Mouse (Mus musculus) ES-Bruce4 (cell line): ENCODE data around the gene Igdcc3. TPM values are rescaled to one million over a fixed set of nuclear protein-coding genes. Genes with fewer than 3 reads are reported as not detected.

Experiments
- H3K27ac ChIP-seq: 2 replicates; pipeline ENCODE4 v1.5.1; 2012; ENCODE audit warnings: low read length, inconsistent platforms; ENCODE audit not compliant: insufficient read depth
- H3K27me3 ChIP-seq: 2 replicates; pipeline ENCODE4 v1.6.1; 2012; ENCODE audit warnings: mild to moderate bottlenecking, low read length, inconsistent platforms; ENCODE audit not compliant: control insufficient read depth, poor library complexity, insufficient read depth, severe bottlenecking
- H3K36me3 ChIP-seq: 2 replicates; pipeline ENCODE4 v1.6.1; 2012; ENCODE audit warnings: inconsistent platforms, mild to moderate bottlenecking, low read length, moderate library complexity; ENCODE audit not compliant: control insufficient read depth, poor library complexity, insufficient read depth, severe bottlenecking
- H3K4me1 ChIP-seq: one replicate; pipeline ENCODE4 v1.8.1; 2011; ENCODE audit warnings: low read length; ENCODE audit not compliant: control insufficient read depth, insufficient read depth
- H3K4me3 ChIP-seq: 2 replicates; pipeline ENCODE4 v1.5.1; 2011; ENCODE audit warnings: low read depth, mild to moderate bottlenecking, low read length
- H3K9ac ChIP-seq: 2 replicates; pipeline ENCODE4 v1.6.1; 2012; ENCODE audit warnings: low read depth, mild to moderate bottlenecking, inconsistent platforms; ENCODE audit not compliant: poor library complexity, severe bottlenecking
- H3K9me3 ChIP-seq: replicated peaks from 2 replicates; pipeline ENCODE4 v1.6.1; 2012; ENCODE audit warnings: mild to moderate bottlenecking, low read length, inconsistent platforms; ENCODE audit not compliant: control insufficient read depth, poor library complexity, insufficient read depth, severe bottlenecking
- CTCF ChIP-seq: IDR thresholded peaks from one replicate; pipeline ENCODE4 v1.8.1; 2011; ENCODE audit warnings: low read depth, low read length
- EP300 ChIP-seq: IDR thresholded peaks from 2 replicates; pipeline ENCODE4 v1.6.1; 2011; ENCODE audit warnings: low read depth, low read length; ENCODE audit not compliant: insufficient read depth
- POLR2A ChIP-seq: IDR thresholded peaks from one replicate; pipeline ENCODE4 v1.8.1; 2011; ENCODE audit warnings: low read length; ENCODE audit not compliant: insufficient read depth
- polyA plus RNA-seq: library from polyadenylated mRNA; stranded (reverse); fragments of >200 nt; gene quantifications from 2 replicates; pipeline ENCODE4 v1.2.4, GENCODE M21; 2011; ENCODE audit warnings: low read depth; ENCODE audit not compliant: missing spikeins, insufficient read depth, insufficient read length

Igdcc3 gene
- polyA plus RNA-seq, 1 experiment, result 8.9 TPM

DNA sequence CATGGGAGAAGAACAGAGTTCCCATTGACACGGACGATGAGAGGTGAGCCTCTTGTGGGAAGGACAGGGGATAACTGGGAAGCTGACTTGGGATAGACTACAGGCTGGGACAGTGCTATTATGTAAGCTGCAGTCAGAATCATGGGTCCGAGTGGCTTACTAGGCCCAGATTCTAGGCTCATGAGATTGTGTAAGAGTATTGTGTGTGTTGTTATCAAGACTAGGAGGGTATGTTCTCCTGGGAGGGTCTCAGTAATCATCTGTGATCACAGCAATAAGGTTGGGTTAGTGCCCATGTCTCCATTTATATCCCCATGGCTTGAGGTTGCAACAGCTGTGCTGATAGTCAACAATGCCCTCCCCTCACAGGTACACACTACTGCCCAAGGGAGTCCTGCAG, 36.5 kb downstream of the Igdcc3 start:
- Histone ChIP-seq H3K27me3 (no peaks in the 10 kb centered on the region), H3K9me3 (no peaks in the 10 kb centered on the region), H3K4me1 (peaks cover 19% of the 10 kb centered on the region), H3K27ac (no peak overlapping the region), H3K36me3 (no peaks in the 10 kb centered on the region), H3K4me3 (no peak overlapping the region), H3K9ac (no peak overlapping the region)
- no peak for TF ChIP-seq CTCF
- TF ChIP-seq EP300, result no peak
- no peak for TF ChIP-seq POLR2A

DNA sequence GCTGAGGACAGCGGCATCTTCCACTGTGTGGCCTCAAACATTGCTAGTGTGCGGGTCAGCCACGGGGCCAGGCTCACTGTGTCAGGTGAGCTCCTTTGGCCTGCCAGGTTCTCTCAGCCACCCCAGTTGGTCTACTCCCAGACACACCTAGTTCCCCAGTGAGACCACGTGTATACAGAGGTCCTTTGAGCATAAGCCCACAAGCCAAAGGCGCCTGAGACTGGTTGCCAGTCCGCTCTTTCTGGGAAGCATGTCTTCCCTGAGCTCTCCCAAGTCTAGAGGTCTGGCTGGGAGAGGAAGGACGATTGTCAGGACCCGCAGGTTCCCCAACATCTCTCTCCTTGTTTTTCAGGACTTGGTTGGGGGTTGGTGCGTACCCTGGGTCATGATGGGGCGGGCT, 36.9 kb downstream of the Igdcc3 start:
- Histone ChIP-seq H3K4me3 (peak overlapping the region; percentile 38), H3K27ac (no peak overlapping the region), H3K9ac (peak overlapping the region; percentile 53), H3K4me1 (peaks cover 19% of the 10 kb centered on the region), H3K9me3 (no peaks in the 10 kb centered on the region), H3K36me3 (no peaks in the 10 kb centered on the region), H3K27me3 (no peaks in the 10 kb centered on the region)
- TF ChIP-seq CTCF, result no peak
- no peak for TF ChIP-seq EP300
- no peak for TF ChIP-seq POLR2A

GRCm38 (mm10) chr9:65178336-65179213, 37.6 kb downstream of the Igdcc3 start:
- peak overlapping the region; percentile 38 for H3K4me3 ChIP-seq
- no peaks in the 10 kb centered on the region for H3K27me3 ChIP-seq
- TF ChIP-seq EP300 (peak; percentile 70), CTCF (no peak)

DNA sequence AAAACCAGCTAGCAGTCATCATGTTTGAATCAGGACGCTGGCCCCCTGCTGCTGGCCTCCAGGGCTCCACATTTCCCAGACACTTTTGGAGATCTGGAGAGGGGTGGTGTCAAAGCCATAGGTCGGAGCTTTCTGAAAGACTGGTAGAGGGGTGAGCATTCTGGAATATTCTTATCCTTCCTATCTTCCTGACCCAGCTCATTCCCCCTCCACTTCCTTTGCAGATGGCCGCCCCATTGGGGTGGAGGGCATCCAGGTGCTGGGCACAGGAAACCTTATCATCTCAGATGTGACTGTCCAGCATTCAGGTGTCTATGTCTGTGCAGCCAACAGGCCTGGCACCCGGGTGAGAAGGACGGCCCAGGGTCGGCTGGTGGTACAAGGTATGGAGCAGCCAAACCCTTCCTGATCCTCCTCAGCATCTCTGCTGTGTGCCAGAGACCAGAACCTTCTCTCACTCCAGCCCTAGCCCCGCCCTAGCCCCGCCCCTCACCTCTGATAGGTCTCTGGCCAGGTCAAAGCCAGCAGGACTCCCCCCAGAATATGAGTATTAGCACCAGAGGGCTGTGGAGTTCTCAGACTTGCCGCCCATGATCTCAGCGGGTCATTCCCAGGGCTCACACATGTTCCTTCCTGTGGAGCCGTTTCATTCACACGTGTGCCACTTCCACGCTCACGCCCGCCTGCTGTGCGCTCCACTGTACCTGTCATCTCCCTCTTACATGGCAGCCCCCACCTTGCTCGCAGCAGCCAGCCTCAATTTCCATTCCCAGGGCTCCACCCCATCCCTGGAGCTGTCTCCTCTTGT, 39.0 kb downstream of the Igdcc3 start:
- TF ChIP-seq POLR2A (no peak), CTCF (no peak), EP300 (no peak)
- Histone ChIP-seq H3K36me3 (no peaks in the 10 kb centered on the region), H3K27me3 (no peaks in the 10 kb centered on the region), H3K4me3 (peak overlapping the region; percentile 19; the same call in 1 of the 2 replicates), H3K9ac (no peak overlapping the region), H3K4me1 (peaks cover 19% of the 10 kb centered on the region), H3K27ac (no peak overlapping the region), H3K9me3 (no peaks in the 10 kb centered on the region)

More at GRCm38 (mm10) chr9:65178336-65179213, 37.6 kb downstream of the Igdcc3 start:
- H3K9me3 ChIP-seq, result no peaks in the 10 kb centered on the region
- H3K4me1 ChIP-seq, result peaks cover 19% of the 10 kb centered on the region
- 0 out of 2 replicates have a peak overlapping the region, but pooled peaks have one; percentile 20 for H3K27ac ChIP-seq
- H3K9ac ChIP-seq, result peak overlapping the region; percentile 53
- H3K36me3 ChIP-seq, result no peaks in the 10 kb centered on the region

DNA sequence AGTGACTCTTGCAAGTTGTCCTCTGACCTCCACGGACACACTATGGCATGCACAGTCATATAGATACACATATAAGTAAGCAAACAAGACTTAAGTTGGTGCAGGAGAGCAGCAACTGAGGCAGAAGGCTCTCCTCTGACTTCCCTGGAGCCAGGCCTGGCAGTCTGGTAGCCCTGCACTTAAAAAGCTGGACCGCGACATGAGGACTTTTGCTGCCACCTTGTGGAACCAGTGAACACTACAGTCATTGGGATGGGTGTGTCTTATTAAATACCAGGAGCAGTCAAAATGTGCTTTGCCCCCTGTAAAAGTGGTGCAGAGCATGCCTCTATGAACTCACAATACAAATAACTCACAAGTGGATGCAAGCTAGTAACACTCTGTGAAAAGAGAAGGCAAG, 47.6 kb downstream of the Igdcc3 start:
- Histone ChIP-seq H3K9ac (no peak overlapping the region), H3K27ac (no peak overlapping the region), H3K4me3 (no peak overlapping the region), H3K27me3 (no peaks in the 10 kb centered on the region), H3K9me3 (no peaks in the 10 kb centered on the region), H3K36me3 (no peaks in the 10 kb centered on the region), H3K4me1 (peaks cover 6% of the 10 kb centered on the region)
- TF ChIP-seq CTCF (peak; percentile 86), POLR2A (no peak)
